Mouse (Mus musculus): ENCODE data around the gene Arl8a. TPM values are rescaled to one million over a fixed set of nuclear protein-coding genes. Genes with fewer than 3 reads are reported as not detected.

Arl8a gene
- 8.8 and 10.0 TPM in 2 replicates for polyA plus RNA-seq (2012; rRNA removed)

GRCm38 (mm10) chr1:135146077-135146945, at the start of gene Arl8a:
Arl8a (plus strand) TSS chr1:135146824.

GRCm38 (mm10) chr1:135105124-135105523, 41.5 kb upstream of the Arl8a start, which contains the start of gene Lgr6:
Lgr6 (minus strand) TSS chr1:135105276.

GRCm38 (mm10) chr1:135132473-135132872, 14.2 kb upstream of the Arl8a start, which contains the start of gene Ptpn7:
Ptpn7 (plus strand) TSS chr1:135132700.

GRCm38 (mm10) chr1:135167435-135167834, 20.8 kb downstream of the Arl8a start, which contains the start of gene Gpr37l1:
Gpr37l1 (minus strand) TSS chr1:135167681.

Other genes with a start within 250 kb of the Arl8a start
- 1.6 and 2.0 TPM in 2 replicates for gene Ppp1r12b, start 190.9 kb upstream of the Arl8a start, polyA plus RNA-seq (2012; rRNA removed)
- 22.3 and 23.9 TPM in 2 replicates for gene Ube2t, start 184.3 kb upstream of the Arl8a start, polyA plus RNA-seq (2012; rRNA removed)
- gene Lgr6, start 41.5 kb upstream of the Arl8a start, polyA plus RNA-seq (2012; rRNA removed), result 0.03 TPM in 2 replicates
- 10.6 and 13.6 TPM in 2 replicates for gene Ptpn7, start 14.1 kb upstream of the Arl8a start, polyA plus RNA-seq (2012; rRNA removed)
- gene Gpr37l1, start 20.9 kb downstream of the Arl8a start, polyA plus RNA-seq (2012; rRNA removed), result not detected in 2 replicates
- 0.59 and 0.68 TPM in 2 replicates for gene Elf3, start 111.7 kb downstream of the Arl8a start, polyA plus RNA-seq (2012; rRNA removed)
- gene Rnpep, start 137.3 kb downstream of the Arl8a start, polyA plus RNA-seq (2012; rRNA removed), result 8.3 and 9.1 TPM in 2 replicates
- 26.1 and 30.5 TPM in 2 replicates for gene Timm17a, start 167.0 kb downstream of the Arl8a start, polyA plus RNA-seq (2012; rRNA removed)
- 0.09 and 0.12 TPM in 2 replicates for gene Lmod1, start 178.0 kb downstream of the Arl8a start, polyA plus RNA-seq (2012; rRNA removed)
- gene Shisa4, start 228.4 kb downstream of the Arl8a start, polyA plus RNA-seq (2012; rRNA removed), result 0.63 and 0.68 TPM in 2 replicates